Comparison of ENCODE assay signal across 8 mouse cellular contexts in genomic region chr11:45852124-45852994, GRCm38 (mm10). TPM values are rescaled to one million over a fixed set of nuclear protein-coding genes. Genes with fewer than 3 reads are reported as not detected.
DNase-seq lines count a peak whose midpoint lies in the region; ATAC-seq and TF ChIP-seq lines count a peak whose summit lies in the region.

No protein-coding gene starts in this region.

- peak overlapping the region; percentile 79 for H3K27ac ChIP-seq in forebrain, postnatal 0 days (ENCODE audit: low read depth, low read length)
- peak overlapping the region; percentile 77 for H3K27ac ChIP-seq in intestine, embryonic 14.5 days (ENCODE audit: low read depth)
- H3K27ac ChIP-seq in neural tube, embryonic 14.5 days (ENCODE audit: low read depth, low read length), result peak overlapping the region; percentile 62

- no peaks in the 10 kb centered on the region for H3K36me3 ChIP-seq in forebrain, postnatal 0 days (ENCODE audit: insufficient read depth)
- peaks cover 11% of the 10 kb centered on the region; the same call in 1 of the 2 replicates for H3K36me3 ChIP-seq in intestine, embryonic 14.5 days (ENCODE audit: control insufficient read depth, insufficient read depth, low read length)
- no peaks in the 10 kb centered on the region for H3K36me3 ChIP-seq in neural tube, embryonic 14.5 days (ENCODE audit: control insufficient read depth, insufficient read depth, low read length)

- H3K27me3 ChIP-seq in forebrain, postnatal 0 days (ENCODE audit: insufficient read depth, low read length), result no peaks in the 10 kb centered on the region
- no peaks in the 10 kb centered on the region for H3K27me3 ChIP-seq in intestine, embryonic 14.5 days (replicated peaks; ENCODE audit: control insufficient read depth, insufficient read depth, low read length)
- no peaks in the 10 kb centered on the region for H3K27me3 ChIP-seq in neural tube, embryonic 14.5 days (ENCODE audit: control insufficient read depth, insufficient read depth, low read length)

- ATAC-seq in forebrain, postnatal 0 days, result peak; percentile 69
- peak; percentile 70 for ATAC-seq in intestine, embryonic 14.5 days (replicated peaks; ENCODE audit: low FRiP score, low TSS enrichment, low read depth)
- ATAC-seq in neural tube, embryonic 14.5 days (ENCODE audit: low read depth), result peak; percentile 82

- peak overlapping the region; percentile 84 for H3K4me2 ChIP-seq in forebrain, postnatal 0 days (ENCODE audit: low read depth)
- peak overlapping the region; percentile 62 for H3K4me2 ChIP-seq in intestine, embryonic 14.5 days (ENCODE audit: low read length)
- H3K4me2 ChIP-seq in neural tube, embryonic 14.5 days (ENCODE audit: low read depth, low read length), result peak overlapping the region; percentile 87

- DNase-seq in layer of hippocampus, adult 9-11 months, result peak; percentile 31
- DNase-seq in layer of hippocampus, postnatal 14 days (ENCODE audit: low spot score in 2 of 2), result no peak
- DNase-seq in adrenal gland, postnatal 36 days, result peak; percentile 31 to 54
- no peak for DNase-seq in forebrain, postnatal 0 days
- DNase-seq in intestine, embryonic 14.5 days (ENCODE audit: low spot score), result peak; percentile 76
- peak; percentile 35 to 55 for DNase-seq in lung, adult 18-20 months
- DNase-seq in frontal cortex, adult 2 months (ENCODE audit: extremely low spot score in 1 of 2, low spot score in 1 of 2), result no peak

- H3K9ac ChIP-seq in forebrain, postnatal 0 days, result peak overlapping the region; percentile 75
- H3K9ac ChIP-seq in intestine, embryonic 14.5 days (ENCODE audit: low read length), result peak overlapping the region; percentile 93
- peak overlapping the region; percentile 90 for H3K9ac ChIP-seq in neural tube, embryonic 14.5 days (replicated peaks; ENCODE audit: low read depth, low read length)

- H3K4me3 ChIP-seq in forebrain, postnatal 0 days (ENCODE audit: low read depth, low read length), result peak overlapping the region; percentile 92
- peak overlapping the region; percentile 97 for H3K4me3 ChIP-seq in intestine, embryonic 14.5 days (ENCODE audit: low read depth, low read length)
- peak overlapping the region; percentile 91 for H3K4me3 ChIP-seq in neural tube, embryonic 14.5 days (ENCODE audit: low read depth, low read length)

- TF ChIP-seq CTCF in forebrain, postnatal 0 days (IDR thresholded peaks at IDR 0.05; ENCODE audit: low read depth), result no peak

- H3K9me3 ChIP-seq in forebrain, postnatal 0 days (ENCODE audit: low read length), result no peaks in the 10 kb centered on the region
- H3K9me3 ChIP-seq in intestine, embryonic 14.5 days (ENCODE audit: control insufficient read depth, low read length), result no peaks in the 10 kb centered on the region
- H3K9me3 ChIP-seq in neural tube, embryonic 14.5 days (ENCODE audit: control insufficient read depth, low read length), result no peaks in the 10 kb centered on the region

- 4% methylated on average over 38 of the region's 58 CpGs for WGBS in forebrain, postnatal 0 days
- 2% methylated on average over 36 of the region's 58 CpGs for WGBS in intestine, embryonic 14.5 days
- 2% methylated on average over 47 of the region's 58 CpGs for WGBS in neural tube, embryonic 14.5 days

- 0 out of 2 replicates have a peak, but pooled peaks cover 4% of the 10 kb centered on the region for H3K4me1 ChIP-seq in forebrain, postnatal 0 days (ENCODE audit: insufficient read depth)
- peaks cover 20% of the 10 kb centered on the region for H3K4me1 ChIP-seq in intestine, embryonic 14.5 days (replicated peaks; ENCODE audit: control insufficient read depth, insufficient read depth, low read length)
- H3K4me1 ChIP-seq in neural tube, embryonic 14.5 days (ENCODE audit: control insufficient read depth, insufficient read depth, low read length), result peaks cover 15% of the 10 kb centered on the region; the same call in 1 of the 2 replicates

RNA-seq across cellular contexts. Expression of gene Clint1, which starts 0.5 kb away (rescaled TPM):
- 10 to 100 TPM; 51.1 to 53.1 TPM for total RNA-seq in layer of hippocampus, postnatal 14 days (2021)
- 10 to 100 TPM; 74.1 to 92.9 TPM for total RNA-seq in adrenal gland, postnatal 36 days (2021)
- 24.7 and 32.8 TPM in 2 replicates for total RNA-seq in forebrain, postnatal 0 days (2014; rRNA removed)
- 19.4 and 28.8 TPM in 2 replicates for polyA plus RNA-seq in forebrain, postnatal 0 days (2015; fragmentation: Nextera tagmentation; extraction: Ambion mirVana)
- 82.1 and 83.1 TPM in 2 replicates for polyA plus RNA-seq in intestine, embryonic 14.5 days (2014; fragmentation: Nextera tagmentation; extraction: Ambion mirVana)
- polyA plus RNA-seq in neural tube, embryonic 14.5 days (2014; fragmentation: Nextera tagmentation; extraction: Ambion mirVana), result 34.5 and 49.7 TPM in 2 replicates
- polyA plus RNA-seq in frontal cortex, adult 2 months (2012; rRNA removed), result 39.5 TPM in 2 replicates

Comparison
In these comparisons a context has a peak if more than half of its experiments do, and no peak if none do; other contexts are left out.
1. DNase-seq: peak in layer of hippocampus, adult 9-11 months (single experiment), adrenal gland, postnatal 36 days (2 of 2), intestine, embryonic 14.5 days (single experiment) and lung, adult 18-20 months (2 of 2); none in layer of hippocampus, postnatal 14 days (0 of 2), forebrain, postnatal 0 days (single experiment) and frontal cortex, adult 2 months (0 of 2).
2. Peak in every context shown above with its lines, with median percentiles within 50 percentile points of each other: ATAC-seq, H3K27ac ChIP-seq, H3K4me2 ChIP-seq, H3K4me3 ChIP-seq and H3K9ac ChIP-seq.